Mouse (Mus musculus) stomach, embryonic 15.5 days (tissue): ENCODE measurements around the gene Agbl3. TPM values are rescaled to one million over a fixed set of nuclear protein-coding genes. Genes with fewer than 3 reads are reported as not detected.

Experiments used
- ATAC-seq: fragments of 200-750 bp; cut with Nextera tagmentation; 2 replicates; pipeline ENCODE4 v1.8.0; 2017; ENCODE audit warnings: low read depth, moderate number of reproducible peaks, moderate TSS enrichment; ENCODE audit not compliant: insufficient read depth, low FRiP score
- H3K27ac ChIP-seq: fragments of 300-500 bp; sonication (generic); 2 replicates; pipeline ENCODE4 v1.5.1; 2015; ENCODE audit warnings: mild to moderate bottlenecking, inconsistent platforms
- H3K27me3 ChIP-seq: fragments of 300-500 bp; sonication (generic); replicated peaks from 2 replicates; pipeline ENCODE4 v1.6.1; 2015; ENCODE audit warnings: inconsistent platforms
- H3K36me3 ChIP-seq: fragments of 300-500 bp; sonication (generic); 2 replicates; pipeline ENCODE4 v1.6.1; 2015; ENCODE audit warnings: inconsistent platforms
- H3K4me1 ChIP-seq: fragments of 300-500 bp; sonication (generic); 2 replicates; pipeline ENCODE4 v1.6.1; 2015; ENCODE audit warnings: inconsistent platforms
- H3K4me2 ChIP-seq: fragments of 300-500 bp; sonication (generic); 2 replicates; pipeline ENCODE4 v1.6.1; 2015; ENCODE audit warnings: mild to moderate bottlenecking, inconsistent platforms
- H3K4me3 ChIP-seq: fragments of 300-500 bp; sonication (generic); replicated peaks from 2 replicates; pipeline ENCODE4 v1.5.1; 2015; ENCODE audit warnings: inconsistent platforms
- H3K9ac ChIP-seq: fragments of 300-500 bp; sonication (generic); 2 replicates; pipeline ENCODE4 v1.6.1; 2015; ENCODE audit warnings: inconsistent platforms
- H3K9me3 ChIP-seq: fragments of 300-500 bp; sonication (generic); 2 replicates; pipeline ENCODE4 v1.6.1; 2016; ENCODE audit warnings: inconsistent platforms
- WGBS: fragments of 180-500 bp; shearing (Covaris S2); methylation state at CpG from one replicate; pipeline ENCODE4 v1.1.7; 2015; 5-methylcytosine and 5-hydroxymethylcytosine counted together
- polyA plus RNA-seq: library from polyadenylated mRNA; unstranded; fragments of >200 nt; fragmentation: Nextera tagmentation; extraction: Ambion mirVana; gene quantifications from 2 replicates; pipeline ENCODE4 v1.2.1, GENCODE M21; 2015

The Agbl3 gene
- polyA plus RNA-seq, 1 experiment from 2014 or later, result 6.6 TPM

- H3K9me3 ChIP-seq, result no peaks in the 10 kb centered on the region
- no peaks in the 10 kb centered on the region for H3K27me3 ChIP-seq
- H3K4me3 ChIP-seq, result no peak overlapping the region
- peak; percentile 66; the same call in 1 of the 2 replicates for ATAC-seq
- 21% methylated on average over 5 of the region's 5 CpGs for WGBS
- peaks cover 4% of the 10 kb centered on the region; the same call in 1 of the 2 replicates for H3K36me3 ChIP-seq
- no peak overlapping the region for H3K9ac ChIP-seq
- H3K4me2 ChIP-seq, result no peak overlapping the region
- H3K4me1 ChIP-seq, result peaks cover 3% of the 10 kb centered on the region; the same call in 1 of the 2 replicates
- no peak overlapping the region for H3K27ac ChIP-seq
These were observed 25.8 kb upstream of the Agbl3 start for GRCm38 (mm10) chr6:34754448-34754847.

- 61% methylated on average over 2 of the region's 2 CpGs for WGBS
- no peak overlapping the region for H3K27ac ChIP-seq
- H3K9me3 ChIP-seq, result no peaks in the 10 kb centered on the region
- no peak overlapping the region for H3K4me2 ChIP-seq
- H3K9ac ChIP-seq, result no peak overlapping the region
- ATAC-seq, result no peak
- H3K36me3 ChIP-seq, result peaks cover 15% of the 10 kb centered on the region; the same call in 1 of the 2 replicates
- H3K27me3 ChIP-seq, result no peaks in the 10 kb centered on the region
- no peaks in the 10 kb centered on the region for H3K4me1 ChIP-seq
- no peak overlapping the region for H3K4me3 ChIP-seq
These were observed 21.9 kb upstream of the Agbl3 start for GRCm38 (mm10) chr6:34758340-34758739.

- no peak for ATAC-seq
- no peak overlapping the region for H3K27ac ChIP-seq
- no peaks in the 10 kb centered on the region for H3K4me1 ChIP-seq
- no peak overlapping the region for H3K4me2 ChIP-seq
- WGBS, result 35% methylated on average over 4 of the region's 4 CpGs
- no peak overlapping the region for H3K4me3 ChIP-seq
- no peak overlapping the region for H3K9ac ChIP-seq
- no peaks in the 10 kb centered on the region for H3K9me3 ChIP-seq
- no peaks in the 10 kb centered on the region for H3K27me3 ChIP-seq
- peaks cover 22% of the 10 kb centered on the region; the same call in 1 of the 2 replicates for H3K36me3 ChIP-seq
These were observed 20.2 kb upstream of the Agbl3 start for GRCm38 (mm10) chr6:34760023-34760422.

DNA sequence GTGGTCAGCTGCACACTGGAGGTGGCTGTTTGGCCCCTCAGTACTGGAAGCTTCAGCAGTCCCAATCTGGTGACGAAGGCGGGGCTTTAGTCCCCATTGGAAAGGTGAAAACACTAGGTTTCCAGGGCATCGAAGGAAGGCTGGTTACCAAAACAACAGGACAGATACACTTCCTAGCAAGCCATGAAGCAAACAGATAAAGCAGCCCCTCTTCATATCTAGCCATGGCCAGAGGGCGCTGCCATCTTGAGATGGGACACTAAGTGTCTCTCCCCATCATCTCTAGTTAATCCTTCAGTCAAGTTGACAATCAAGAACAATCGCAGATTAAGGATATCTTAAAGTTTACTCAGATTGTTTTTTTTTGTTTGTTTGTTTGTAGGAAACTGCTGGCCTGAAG lies 14.5 kb upstream of the Agbl3 start:
- H3K4me2 ChIP-seq, result no peak overlapping the region
- no peak overlapping the region for H3K27ac ChIP-seq
- no peak for ATAC-seq
- WGBS, result 94% methylated on average over 5 of the region's 5 CpGs
- no peak overlapping the region for H3K4me3 ChIP-seq
- no peak overlapping the region for H3K9ac ChIP-seq
- H3K9me3 ChIP-seq, result no peaks in the 10 kb centered on the region
- no peaks in the 10 kb centered on the region for H3K4me1 ChIP-seq
- 0 out of 2 replicates have a peak, but pooled peaks cover 20% of the 10 kb centered on the region for H3K36me3 ChIP-seq
- H3K27me3 ChIP-seq, result no peaks in the 10 kb centered on the region

DNA sequence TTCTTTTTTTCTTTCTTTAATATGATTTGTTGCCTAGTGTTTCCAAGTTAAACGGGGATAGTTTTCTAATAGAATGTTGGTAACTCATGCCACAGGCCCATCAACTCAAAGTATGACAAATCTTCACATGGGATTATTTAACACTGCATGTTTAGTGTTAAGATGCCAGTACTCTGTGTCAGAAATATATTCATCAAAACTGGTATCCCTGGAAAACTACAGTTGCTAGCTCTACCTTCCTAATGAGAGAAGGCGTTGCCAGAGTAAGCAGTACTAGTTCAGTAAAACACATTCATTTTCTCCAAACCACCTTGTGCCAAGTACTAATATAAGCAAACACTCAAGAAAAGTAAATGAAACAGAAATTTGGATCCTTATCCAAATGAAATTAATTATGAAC lies 10.2 kb upstream of the Agbl3 start:
- Histone ChIP-seq H3K9ac (no peak overlapping the region), H3K4me2 (no peak overlapping the region), H3K27me3 (no peaks in the 10 kb centered on the region), H3K36me3 (peaks cover 13% of the 10 kb centered on the region), H3K27ac (no peak overlapping the region), H3K4me3 (no peak overlapping the region), H3K4me1 (no peaks in the 10 kb centered on the region), H3K9me3 (no peaks in the 10 kb centered on the region)
- WGBS, result 70% methylated on average over 2 of the region's 2 CpGs
- ATAC-seq, result no peak; the same call in 1 of the 2 replicates

GRCm38 (mm10) chr6:34770491-34770890 lies 9.7 kb upstream of the Agbl3 start:
- WGBS, result 70% methylated on average over 6 of the region's 6 CpGs
- no peak overlapping the region for H3K9ac ChIP-seq
- H3K9me3 ChIP-seq, result no peaks in the 10 kb centered on the region
- no peaks in the 10 kb centered on the region for H3K4me1 ChIP-seq
- ATAC-seq, result no peak
- peaks cover 13% of the 10 kb centered on the region for H3K36me3 ChIP-seq
- no peak overlapping the region for H3K4me3 ChIP-seq
- no peak overlapping the region for H3K4me2 ChIP-seq
- H3K27ac ChIP-seq, result no peak overlapping the region
- no peaks in the 10 kb centered on the region for H3K27me3 ChIP-seq

GRCm38 (mm10) chr6:34776396-34776795 lies 3.8 kb upstream of the Agbl3 start:
- peaks cover 7% of the 10 kb centered on the region for H3K36me3 ChIP-seq
- H3K27me3 ChIP-seq, result no peaks in the 10 kb centered on the region
- H3K27ac ChIP-seq, result no peak overlapping the region
- no peak overlapping the region for H3K9ac ChIP-seq
- no peak overlapping the region for H3K4me3 ChIP-seq
- no peak for ATAC-seq
- H3K4me1 ChIP-seq, result no peaks in the 10 kb centered on the region
- no peak overlapping the region for H3K4me2 ChIP-seq
- H3K9me3 ChIP-seq, result no peaks in the 10 kb centered on the region

DNA sequence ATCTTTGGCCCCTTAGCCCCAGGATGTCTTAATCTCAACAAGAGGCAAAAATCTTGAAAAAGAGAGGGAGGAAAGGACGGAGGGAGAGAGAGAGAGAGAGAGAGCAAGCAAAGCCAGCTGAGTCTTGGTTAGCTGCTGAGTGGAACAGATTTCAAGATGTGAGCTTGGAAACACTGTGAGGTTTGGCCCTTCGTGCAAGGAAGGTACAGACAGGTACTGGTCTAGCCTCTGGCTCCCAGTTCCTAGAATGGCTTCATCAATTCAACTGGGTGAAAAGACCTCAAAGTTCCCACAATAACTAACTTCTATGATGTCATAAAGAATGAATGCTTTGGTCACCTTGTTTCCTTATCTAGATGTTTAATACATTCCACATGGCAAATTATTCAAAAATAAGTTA lies 3.1 kb upstream of the Agbl3 start:
- ATAC-seq, result no peak
- H3K4me1 ChIP-seq, result no peaks in the 10 kb centered on the region
- H3K4me2 ChIP-seq, result no peak overlapping the region
- 0 out of 2 replicates have a peak, but pooled peaks cover 4% of the 10 kb centered on the region for H3K36me3 ChIP-seq
- no peaks in the 10 kb centered on the region for H3K9me3 ChIP-seq
- no peaks in the 10 kb centered on the region for H3K27me3 ChIP-seq
- WGBS, result 82% methylated on average over 2 of the region's 2 CpGs
- H3K27ac ChIP-seq, result no peak overlapping the region
- no peak overlapping the region for H3K4me3 ChIP-seq
- H3K9ac ChIP-seq, result no peak overlapping the region

- no peak for ATAC-seq
- no peaks in the 10 kb centered on the region for H3K27me3 ChIP-seq
- no peak overlapping the region for H3K27ac ChIP-seq
- no peak overlapping the region for H3K4me3 ChIP-seq
- H3K9ac ChIP-seq, result no peak overlapping the region
- no peaks in the 10 kb centered on the region for H3K4me1 ChIP-seq
- H3K9me3 ChIP-seq, result no peaks in the 10 kb centered on the region
- 0 out of 2 replicates have a peak, but pooled peaks cover 3% of the 10 kb centered on the region for H3K36me3 ChIP-seq
- 75% methylated on average over 10 of the region's 10 CpGs for WGBS
- no peak overlapping the region for H3K4me2 ChIP-seq
These were observed 2.1 kb upstream of the Agbl3 start for GRCm38 (mm10) chr6:34777981-34778668.

DNA sequence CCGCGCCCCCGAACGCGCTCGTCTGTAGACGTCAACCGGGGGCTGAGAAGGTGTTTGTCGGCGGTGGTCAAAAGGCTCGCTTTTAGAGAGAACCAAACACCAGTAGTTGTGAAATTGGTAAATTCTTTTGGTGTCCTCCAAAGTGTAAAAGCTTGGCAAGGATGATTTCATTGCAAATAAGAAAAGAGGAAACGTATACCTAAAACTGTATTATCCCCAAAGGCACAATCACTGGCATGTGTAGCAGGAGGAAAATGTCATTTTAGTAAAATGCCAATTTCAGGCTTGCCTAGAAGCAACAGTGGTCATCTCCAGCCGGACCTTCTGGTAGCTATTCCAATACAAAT lies 684 bp downstream of the Agbl3 start:
- Histone ChIP-seq H3K9ac (peak overlapping the region; percentile 71), H3K27me3 (no peaks in the 10 kb centered on the region), H3K27ac (peak overlapping the region; percentile 97), H3K4me2 (peak overlapping the region; percentile 78), H3K4me1 (no peaks in the 10 kb centered on the region), H3K36me3 (no peaks in the 10 kb centered on the region), H3K4me3 (peak overlapping the region; percentile 71), H3K9me3 (no peaks in the 10 kb centered on the region)
- ATAC-seq, result no peak
- 4% methylated on average over 13 of the region's 13 CpGs for WGBS

GRCm38 (mm10) chr6:34782493-34782892 lies 2.3 kb downstream of the Agbl3 start:
- Histone ChIP-seq H3K4me1 (no peaks in the 10 kb centered on the region), H3K36me3 (no peaks in the 10 kb centered on the region), H3K27ac (no peak overlapping the region), H3K9ac (no peak overlapping the region), H3K4me3 (no peak overlapping the region), H3K9me3 (no peaks in the 10 kb centered on the region), H3K4me2 (no peak overlapping the region), H3K27me3 (no peaks in the 10 kb centered on the region)
- 97% methylated on average over 1 of the region's 1 CpGs for WGBS
- no peak for ATAC-seq

- 75% methylated on average over 3 of the region's 3 CpGs for WGBS
- H3K27ac ChIP-seq, result no peak overlapping the region
These were observed 16.6 kb downstream of the Agbl3 start for GRCm38 (mm10) chr6:34796881-34797280.

DNA sequence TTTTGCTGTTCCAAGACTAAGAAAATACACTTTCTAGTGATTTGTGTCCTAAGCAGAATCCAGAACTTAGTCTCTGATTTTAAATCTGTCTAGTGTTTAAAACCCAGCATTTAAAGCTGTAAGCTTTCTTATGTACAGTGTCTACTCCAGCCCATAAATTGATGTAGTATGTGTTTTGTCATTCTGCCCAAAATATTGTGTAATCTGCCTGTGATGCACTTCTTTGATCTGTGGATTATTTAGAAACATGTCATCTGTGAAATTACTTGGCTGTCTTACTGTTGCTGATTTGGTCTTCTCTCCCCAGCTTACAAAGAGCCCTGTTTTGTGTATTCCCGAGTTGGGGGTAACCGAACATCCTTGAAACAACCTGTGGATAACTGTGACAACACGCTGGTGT lies 17.7 kb downstream of the Agbl3 start:
- WGBS, result 71% methylated on average over 3 of the region's 3 CpGs
- Histone ChIP-seq H3K4me2 (no peak overlapping the region), H3K9ac (no peak overlapping the region), H3K4me3 (no peak overlapping the region), H3K4me1 (no peaks in the 10 kb centered on the region), H3K27ac (no peak overlapping the region), H3K36me3 (no peaks in the 10 kb centered on the region), H3K27me3 (no peaks in the 10 kb centered on the region), H3K9me3 (no peaks in the 10 kb centered on the region)
- no peak for ATAC-seq

More at GRCm38 (mm10) chr6:34796881-34797280, 16.6 kb downstream of the Agbl3 start:
- no peak for ATAC-seq
- Histone ChIP-seq H3K4me2 (no peak overlapping the region), H3K27me3 (no peaks in the 10 kb centered on the region), H3K9ac (no peak overlapping the region), H3K4me1 (no peaks in the 10 kb centered on the region), H3K9me3 (no peaks in the 10 kb centered on the region), H3K4me3 (no peak overlapping the region), H3K36me3 (no peaks in the 10 kb centered on the region)
